24 mouse cellular contexts compared by ENCODE assay signal in genomic region chrX:137165621-137166020, GRCm38 (mm10). TPM values are rescaled to one million over a fixed set of nuclear protein-coding genes. Genes with fewer than 3 reads are reported as not detected.
"Had no signal": no experiment of that assay in that cellular context is flagged by ENCODE, and none has a peak within 500 bp of the region (broad histone marks: within the 10 kb centered on the region; RNA-seq: fewer than 3 reads in every experiment).

No protein-coding gene starts in this region.

- H3K4me3 ChIP-seq: neural tube, embryonic 12.5 days; neural tube, embryonic 13.5 days; neural tube, embryonic 15.5 days; stomach, embryonic 15.5 days had no signal

- H3K27me3 ChIP-seq: neural tube, embryonic 12.5 days; neural tube, embryonic 13.5 days; neural tube, embryonic 15.5 days; stomach, embryonic 15.5 days had no signal

- DNase-seq: retina, postnatal 1 day; right cerebral cortex, adult 18-20 months; right cerebral cortex, postnatal 14 days; right cerebral cortex, postnatal 25 days; right cerebral cortex, postnatal 4 days; spleen, adult 18-20 months; thymus, adult 18-20 months; thymus, adult 2 months; thymus, postnatal 14 days; thymus, postnatal 25 days; thymus, postnatal 36 days; thymus, postnatal 4 days had no signal

- H3K9ac ChIP-seq: neural tube, embryonic 12.5 days; neural tube, embryonic 13.5 days; neural tube, embryonic 15.5 days; stomach, embryonic 15.5 days had no signal

- H3K9me3 ChIP-seq: neural tube, embryonic 12.5 days; neural tube, embryonic 13.5 days; neural tube, embryonic 15.5 days; stomach, embryonic 15.5 days had no signal

- H3K27ac ChIP-seq: neural tube, embryonic 12.5 days; neural tube, embryonic 13.5 days; neural tube, embryonic 15.5 days; stomach, embryonic 15.5 days; stomach, postnatal 0 days had no signal

- H3K4me1 ChIP-seq: neural tube, embryonic 12.5 days; neural tube, embryonic 13.5 days; neural tube, embryonic 15.5 days; stomach, embryonic 15.5 days had no signal

- H3K36me3 ChIP-seq: neural tube, embryonic 12.5 days; neural tube, embryonic 13.5 days; neural tube, embryonic 15.5 days; stomach, embryonic 15.5 days had no signal

RNA-seq across cellular contexts. Expression of gene Esx1, which starts 43.7 kb away (rescaled TPM):
- total RNA-seq: neutrophil, adult 5-6 weeks had no signal
- polyA plus RNA-seq: neural tube, embryonic 12.5 days; neural tube, embryonic 13.5 days; neural tube, embryonic 14.5 days; neural tube, embryonic 15.5 days; small intestine, adult 2 months; spleen, adult 2 months; stomach, embryonic 14.5 days; stomach, embryonic 15.5 days; stomach, embryonic 16.5 days; stomach, postnatal 0 days; thymus, adult 2 months; urinary bladder, adult 2 months had no signal
